Mouse (Mus musculus): ENCODE data around the gene Bscl2.

GRCm38 (mm10) chr19:8820424-8820956 is 16.8 kb upstream of the Bscl2 start:
- TF ChIP-seq POLR2A (IDR thresholded peaks at IDR 0.05; ENCODE audit: control insufficient read depth, extremely low read depth, insufficient read depth, low read length, poor library complexity), result no peak
- no peak for TF ChIP-seq CTCF (IDR thresholded peaks at IDR 0.05; ENCODE audit: borderline replicate concordance, control insufficient read depth, extremely low read depth, insufficient read depth, low read length, poor library complexity)

Data from thymus, adult 2 months (tissue).